Mouse (Mus musculus) neural tube, embryonic 14.5 days (tissue): ENCODE results near the gene Chad. TPM values are rescaled to one million over a fixed set of nuclear protein-coding genes. Genes with fewer than 3 reads are reported as not detected.

Experiments used
- ATAC-seq: fragments of 200-750 bp; cut with Nextera tagmentation; 2 replicates; pipeline ENCODE4 v1.8.0; 2017; ENCODE audit warnings: low read depth, mild to moderate bottlenecking, moderate TSS enrichment, moderate library complexity
- H3K27ac ChIP-seq: fragments of 300-500 bp; sonication (generic); 2 replicates; pipeline ENCODE4 v1.5.1; 2014; ENCODE audit warnings: low read depth, mild to moderate bottlenecking, control low read depth, low read length, moderate library complexity, mixed read lengths
- H3K27me3 ChIP-seq: fragments of 300-500 bp; sonication (generic); 2 replicates; pipeline ENCODE4 v1.6.1; 2014; ENCODE audit warnings: low read length; ENCODE audit not compliant: control insufficient read depth, insufficient read depth
- H3K36me3 ChIP-seq: fragments of 300-500 bp; sonication (generic); 2 replicates; pipeline ENCODE4 v1.6.1; 2014; ENCODE audit warnings: low read length, mixed read lengths; ENCODE audit not compliant: control insufficient read depth, insufficient read depth
- H3K4me1 ChIP-seq: fragments of 300-500 bp; sonication (generic); 2 replicates; pipeline ENCODE4 v1.6.1; 2014; ENCODE audit warnings: low read length; ENCODE audit not compliant: control insufficient read depth, insufficient read depth
- H3K4me2 ChIP-seq: fragments of 300-500 bp; sonication (generic); 2 replicates; pipeline ENCODE4 v1.6.1; 2014; ENCODE audit warnings: mild to moderate bottlenecking, low read depth, low read length, control low read depth
- H3K4me3 ChIP-seq: fragments of 300-500 bp; sonication (generic); 2 replicates; pipeline ENCODE4 v1.5.1; 2014; ENCODE audit warnings: low read depth, low read length, control low read depth, mixed read lengths
- H3K9ac ChIP-seq: fragments of 300-500 bp; sonication (generic); replicated peaks from 2 replicates; pipeline ENCODE4 v1.6.1; 2014; ENCODE audit warnings: low read depth, mild to moderate bottlenecking, control low read depth, low read length, mixed read lengths
- H3K9me3 ChIP-seq: fragments of 300-500 bp; sonication (generic); 2 replicates; pipeline ENCODE4 v1.6.1; 2016; ENCODE audit warnings: low read length; ENCODE audit not compliant: control insufficient read depth
- WGBS: fragments of 180-500 bp; shearing (Covaris S2); extraction: QIAGEN DNeasy Blood & Tissue Kit; methylation state at CpG from one replicate; pipeline ENCODE4 v1.1.7; 2014; 5-methylcytosine and 5-hydroxymethylcytosine counted together
- polyA plus RNA-seq: library from polyadenylated mRNA; unstranded; fragments of >200 nt; fragmentation: Nextera tagmentation; extraction: Ambion mirVana; gene quantifications from 2 replicates; pipeline ENCODE4 v1.2.1, GENCODE M21; 2014

The Chad gene
- polyA plus RNA-seq, 1 experiment from 2014 or later = 0.35 TPM

- no peaks in the 10 kb centered on the region for H3K36me3 ChIP-seq
- no peaks in the 10 kb centered on the region for H3K27me3 ChIP-seq
- H3K9ac ChIP-seq = no peak overlapping the region
- no peak for ATAC-seq
- no peak overlapping the region for H3K4me3 ChIP-seq
- H3K4me1 ChIP-seq = no peaks in the 10 kb centered on the region
- 84% methylated on average over 2 of the region's 2 CpGs for WGBS
- no peaks in the 10 kb centered on the region for H3K9me3 ChIP-seq
- no peak overlapping the region for H3K4me2 ChIP-seq
- H3K27ac ChIP-seq = no peak overlapping the region
Observed at GRCm38 (mm10) chr11:94575036-94575435, 10.2 kb downstream of the Chad start.

DNA sequence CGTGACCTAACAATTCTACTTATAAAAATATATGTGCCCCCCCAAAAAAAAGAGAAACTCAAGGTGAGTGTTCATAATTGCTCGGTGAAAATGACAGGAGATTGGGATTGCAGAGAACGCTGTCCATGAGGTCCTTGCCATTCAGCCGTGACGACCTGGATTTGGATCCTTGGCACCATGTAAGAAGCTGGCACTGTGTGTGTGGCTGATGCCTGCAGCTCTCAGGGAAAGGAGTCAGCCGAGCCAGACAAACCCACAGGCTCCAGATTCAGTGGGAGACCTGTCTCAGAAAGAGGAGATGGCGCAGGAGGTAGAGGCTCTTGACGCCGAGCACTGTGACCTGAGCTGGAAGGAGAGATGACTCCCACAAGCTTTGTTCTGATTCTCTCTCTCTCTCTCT, 11.5 kb downstream of the Chad start:
- H3K4me1 ChIP-seq = no peaks in the 10 kb centered on the region
- no peaks in the 10 kb centered on the region for H3K36me3 ChIP-seq
- H3K9ac ChIP-seq = no peak overlapping the region
- no peak overlapping the region for H3K27ac ChIP-seq
- 91% methylated on average over 9 of the region's 9 CpGs for WGBS
- H3K9me3 ChIP-seq = no peaks in the 10 kb centered on the region
- no peak overlapping the region for H3K4me3 ChIP-seq
- ATAC-seq = no peak
- H3K27me3 ChIP-seq = no peaks in the 10 kb centered on the region
- no peak overlapping the region for H3K4me2 ChIP-seq

DNA sequence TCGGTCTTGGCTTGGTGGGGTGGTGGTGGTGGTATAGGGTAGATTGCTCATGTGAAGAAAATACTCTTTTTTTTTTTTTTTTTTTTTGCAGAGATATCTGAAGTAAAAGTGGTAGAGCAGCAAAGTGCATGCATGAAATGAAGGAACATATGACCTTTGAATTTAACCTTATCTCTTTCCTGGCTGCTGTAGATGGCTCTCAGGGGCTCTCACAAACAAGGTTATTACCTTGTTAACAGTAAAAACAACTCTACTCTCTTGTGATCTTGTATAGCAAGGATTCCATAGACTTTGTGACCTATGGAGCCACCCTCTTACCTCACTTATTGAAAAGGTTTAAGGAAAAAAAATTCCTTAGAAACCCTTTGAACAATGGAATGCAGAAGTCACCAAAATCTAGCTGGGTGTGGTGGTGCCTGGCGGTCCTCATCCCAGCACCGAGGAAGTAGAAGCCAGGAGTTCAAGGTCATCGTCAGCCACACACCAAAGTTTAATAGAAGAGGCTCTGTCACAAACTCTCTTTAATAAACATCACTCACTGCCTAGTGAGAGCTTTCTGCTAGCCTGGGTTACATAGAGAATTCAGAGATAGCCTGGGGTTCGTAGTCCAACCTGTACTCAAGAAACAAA, 15.4 kb downstream of the Chad start:
- no peak overlapping the region for H3K9ac ChIP-seq
- no peak overlapping the region for H3K4me3 ChIP-seq
- no peak overlapping the region for H3K27ac ChIP-seq
- H3K9me3 ChIP-seq = no peaks in the 10 kb centered on the region
- no peaks in the 10 kb centered on the region for H3K27me3 ChIP-seq
- H3K4me1 ChIP-seq = no peaks in the 10 kb centered on the region
- no peak for ATAC-seq
- H3K4me2 ChIP-seq = no peak overlapping the region
- H3K36me3 ChIP-seq = no peaks in the 10 kb centered on the region
- WGBS = 92% methylated on average over 5 of the region's 5 CpGs

DNA sequence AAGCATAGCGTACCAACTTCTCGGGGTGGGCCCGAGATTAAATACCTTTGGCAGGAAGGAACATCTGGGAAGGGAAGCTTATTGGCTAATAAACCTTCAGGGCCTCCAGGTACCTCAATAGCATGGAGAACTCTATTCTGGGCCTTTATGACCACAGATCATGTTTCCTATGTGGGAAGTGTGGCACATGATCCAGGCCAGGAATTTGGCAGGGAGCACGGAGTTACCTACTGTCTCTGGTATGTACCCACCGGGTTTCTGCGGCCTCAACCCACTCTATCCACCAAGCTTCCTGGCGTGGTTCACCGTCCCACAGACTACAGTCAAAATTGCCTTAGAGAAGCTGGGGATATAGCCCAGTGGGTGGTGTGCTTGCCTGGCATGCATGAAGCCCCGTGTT, 20.2 kb downstream of the Chad start:
- H3K9ac ChIP-seq = no peak overlapping the region
- no peak for ATAC-seq
- 94% methylated on average over 9 of the region's 9 CpGs for WGBS
- no peaks in the 10 kb centered on the region for H3K9me3 ChIP-seq
- no peak overlapping the region for H3K4me2 ChIP-seq
- H3K27ac ChIP-seq = no peak overlapping the region
- no peaks in the 10 kb centered on the region for H3K36me3 ChIP-seq
- H3K4me1 ChIP-seq = no peaks in the 10 kb centered on the region
- no peak overlapping the region for H3K4me3 ChIP-seq
- no peaks in the 10 kb centered on the region for H3K27me3 ChIP-seq

- H3K27me3 ChIP-seq = no peaks in the 10 kb centered on the region
- WGBS = 78% methylated on average over 6 of the region's 6 CpGs
- H3K9me3 ChIP-seq = no peaks in the 10 kb centered on the region
- H3K36me3 ChIP-seq = no peaks in the 10 kb centered on the region
- H3K4me1 ChIP-seq = no peaks in the 10 kb centered on the region
- no peak overlapping the region for H3K4me2 ChIP-seq
- H3K9ac ChIP-seq = no peak overlapping the region
- no peak for ATAC-seq
- no peak overlapping the region for H3K4me3 ChIP-seq
- no peak overlapping the region for H3K27ac ChIP-seq
Observed at GRCm38 (mm10) chr11:94587511-94587910, 22.7 kb downstream of the Chad start.

GRCm38 (mm10) chr11:94596311-94596852, 31.5 kb downstream of the Chad start:
- 70% methylated on average over 7 of the region's 7 CpGs for WGBS
- no peaks in the 10 kb centered on the region for H3K9me3 ChIP-seq
- H3K36me3 ChIP-seq = no peaks in the 10 kb centered on the region
- no peak overlapping the region for H3K27ac ChIP-seq
- H3K4me3 ChIP-seq = no peak overlapping the region
- no peak overlapping the region for H3K9ac ChIP-seq
- H3K27me3 ChIP-seq = no peaks in the 10 kb centered on the region
- no peaks in the 10 kb centered on the region for H3K4me1 ChIP-seq
- no peak for ATAC-seq
- H3K4me2 ChIP-seq = no peak overlapping the region

DNA sequence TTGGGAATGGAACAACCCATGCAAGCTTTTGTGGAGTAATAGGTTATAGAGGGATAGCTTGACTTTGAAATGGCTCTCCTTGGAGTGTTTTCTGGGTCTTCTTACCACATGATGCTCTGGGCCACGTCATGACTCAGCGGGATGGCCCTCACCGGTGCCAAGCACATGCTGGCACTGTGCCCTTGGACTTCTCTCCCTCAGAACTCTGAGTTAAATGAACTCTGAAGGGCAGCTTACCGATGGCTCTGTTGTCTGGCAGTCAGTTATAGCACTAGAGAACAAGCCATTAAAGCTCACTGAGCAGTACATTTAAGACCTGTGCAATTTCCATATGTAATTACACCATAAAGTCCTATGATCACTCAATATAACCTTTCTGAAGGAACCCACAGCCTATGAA, 32.5 kb downstream of the Chad start:
- H3K9me3 ChIP-seq = no peaks in the 10 kb centered on the region
- no peak overlapping the region for H3K4me3 ChIP-seq
- ATAC-seq = no peak
- no peak overlapping the region for H3K27ac ChIP-seq
- no peaks in the 10 kb centered on the region for H3K36me3 ChIP-seq
- 61% methylated on average over 4 of the region's 4 CpGs for whole genome bisulfite sequencing
- no peak overlapping the region for H3K9ac ChIP-seq
- no peak overlapping the region for H3K4me2 ChIP-seq
- no peaks in the 10 kb centered on the region for H3K27me3 ChIP-seq
- 0 out of 2 replicates have a peak, but pooled peaks cover 2% of the 10 kb centered on the region for H3K4me1 ChIP-seq

DNA sequence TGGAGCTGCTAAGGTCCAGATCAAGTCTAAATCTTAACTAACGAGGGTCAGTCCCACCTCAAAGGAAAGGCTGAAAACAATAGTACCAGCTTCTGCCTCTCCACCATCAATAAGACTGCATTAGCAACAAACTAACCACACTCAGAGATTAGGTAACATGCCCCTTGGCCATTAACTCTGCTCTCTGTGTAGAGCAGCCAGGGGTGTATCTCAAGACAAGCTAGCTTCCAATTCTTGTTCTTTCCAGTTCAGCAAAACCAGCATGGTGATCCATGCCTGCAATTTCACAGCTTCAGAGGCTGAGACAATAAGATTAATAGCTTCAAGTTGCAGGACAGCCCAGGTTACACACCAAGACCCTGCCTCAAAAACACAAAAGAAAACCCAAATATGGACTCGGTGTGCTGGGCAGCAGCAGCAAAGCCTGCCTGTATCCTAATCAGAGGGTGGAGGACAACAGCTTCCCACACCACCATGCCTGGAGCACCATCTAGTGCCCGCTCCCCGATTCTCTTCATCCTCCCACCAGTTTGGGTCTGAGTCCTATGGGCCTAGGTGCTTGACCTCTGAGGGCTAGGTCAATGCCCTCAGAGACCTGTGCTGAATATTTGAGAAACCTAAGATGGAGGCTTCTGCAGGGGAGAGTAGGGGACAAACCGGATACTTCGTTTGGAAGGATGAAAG, 33.7 kb downstream of the Chad start:
- Histone ChIP-seq H3K27me3 (no peaks in the 10 kb centered on the region), H3K4me1 (0 out of 2 replicates have a peak, but pooled peaks cover 2% of the 10 kb centered on the region), H3K9me3 (no peaks in the 10 kb centered on the region), H3K4me2 (no peak overlapping the region), H3K9ac (no peak overlapping the region), H3K27ac (no peak overlapping the region), H3K36me3 (no peaks in the 10 kb centered on the region), H3K4me3 (no peak overlapping the region)
- ATAC-seq = no peak
- WGBS = 86% methylated on average over 6 of the region's 6 CpGs

DNA sequence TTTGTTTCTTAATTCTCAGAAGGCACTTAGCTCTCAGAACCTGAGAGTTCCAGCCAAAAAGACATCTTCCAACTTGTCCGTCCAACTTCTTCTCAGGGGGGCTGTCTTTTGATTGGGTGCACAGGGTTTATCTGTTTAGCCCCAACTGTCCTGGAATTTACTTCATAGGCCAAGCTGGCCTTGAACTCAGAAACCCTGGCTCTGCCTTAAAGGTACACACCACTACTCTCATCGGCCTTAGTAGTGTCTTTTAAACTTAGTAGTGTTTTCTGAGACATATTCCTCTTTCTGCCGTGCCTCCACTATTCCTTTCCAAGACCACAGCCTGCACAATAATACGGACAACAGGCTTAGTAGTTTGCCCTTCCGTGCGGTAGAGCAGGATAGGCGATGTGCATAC, 35.6 kb downstream of the Chad start:
- 92% methylated on average over 7 of the region's 7 CpGs for WGBS
- no peak for ATAC-seq
- H3K4me2 ChIP-seq = no peak overlapping the region

More for the DNA sequence above, 35.6 kb downstream of the Chad start:
- no peaks in the 10 kb centered on the region for H3K9me3 ChIP-seq
- H3K27me3 ChIP-seq = no peaks in the 10 kb centered on the region
- no peaks in the 10 kb centered on the region for H3K36me3 ChIP-seq
- no peak overlapping the region for H3K9ac ChIP-seq
- H3K27ac ChIP-seq = no peak overlapping the region
- H3K4me3 ChIP-seq = no peak overlapping the region
- 0 out of 2 replicates have a peak, but pooled peaks cover 2% of the 10 kb centered on the region for H3K4me1 ChIP-seq
